Mouse (Mus musculus) heart, postnatal 25 days (tissue): Measurements from ENCODE around the gene Tnr. TPM values are rescaled to one million over a fixed set of nuclear protein-coding genes. Genes with fewer than 3 reads are reported as not detected.

ENCODE experiments used
- DNase-seq: peaks from one replicate; pipeline ENCODE4 v3.0.0; 2022; ENCODE audit warnings: low spot score
- intact Hi-C: fragments of 180-260 bp; cut with DNase I; formaldehyde crosslinking; loops from one replicate; pipeline ENCODE4 v1.15.1; 2025
- total RNA-seq, 2 experiments: library from RNA; stranded (reverse); gene quantifications; 2 replicates each; pipeline ENCODE4 v1.2.3; 2021

Tnr gene
- total RNA-seq, 2 experiments from 2014 or later: 0.21 to 0.28 TPM

DNA sequence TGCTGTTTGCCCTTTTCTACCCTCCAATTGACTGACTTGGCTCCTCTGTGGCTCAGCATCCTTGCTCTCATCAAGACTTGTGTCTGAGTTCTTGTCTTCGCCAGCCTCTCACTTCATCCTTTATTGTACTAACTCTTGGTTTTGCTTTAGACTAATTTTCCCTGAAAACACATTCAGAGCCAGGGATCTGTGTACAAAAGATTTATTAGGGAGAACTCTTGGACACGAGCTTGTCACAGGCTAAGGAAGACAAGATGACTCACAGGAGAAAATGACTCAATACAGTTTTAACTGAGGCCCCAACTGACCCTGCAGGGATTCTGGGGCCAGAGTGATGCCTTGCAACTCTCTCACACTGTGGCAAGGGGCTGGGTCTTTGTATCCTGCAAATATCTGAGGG is 241.3 kb downstream of the Tnr start:
- intact Hi-C loops: no loop called here

DNA sequence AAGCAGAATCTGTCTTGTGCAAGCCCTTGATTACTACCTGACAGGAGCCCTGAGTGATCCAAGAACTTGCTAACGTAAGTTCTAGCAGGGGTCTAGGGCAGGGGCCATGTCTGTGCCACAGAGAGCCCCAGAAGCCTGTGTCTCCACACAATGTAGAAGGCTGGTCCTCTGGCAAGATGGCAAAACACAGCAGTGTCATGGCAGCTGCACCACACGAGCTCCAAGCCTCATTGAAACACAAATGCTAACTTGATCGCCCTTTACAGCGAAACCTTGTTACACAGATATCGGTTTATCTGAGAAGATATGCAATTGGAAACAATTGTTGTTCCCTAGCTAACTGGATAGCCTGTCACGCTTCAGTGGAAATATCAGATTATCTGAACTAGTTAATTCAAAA is 246.4 kb downstream of the Tnr start:
- no peak for DNase-seq
- intact Hi-C loops: no loop called here

More for the DNA sequence above, 241.3 kb downstream of the Tnr start:
- DNase-seq: no peak

DNA sequence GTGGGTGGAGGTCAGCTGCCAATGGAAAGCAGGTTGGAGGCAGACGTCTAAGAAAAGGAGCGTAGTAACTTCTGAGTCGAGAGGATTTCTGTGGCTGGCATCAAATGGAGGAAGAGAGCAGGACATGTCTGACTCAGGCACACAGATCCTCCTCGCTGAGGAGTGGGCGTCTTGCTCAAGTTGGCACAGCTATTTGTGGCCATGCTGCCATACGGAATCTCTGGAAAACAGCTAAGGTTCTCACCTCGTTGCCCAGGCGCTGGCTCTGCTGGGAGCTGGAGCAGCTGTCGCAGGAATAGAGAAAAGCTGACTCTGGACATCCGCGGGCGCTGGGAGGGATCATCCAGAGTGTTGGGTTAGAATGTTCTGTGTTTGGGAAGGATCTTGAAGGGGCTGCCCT is 250.1 kb downstream of the Tnr start:
- intact Hi-C loops: no loop called here
- no peak for DNase-seq

DNA sequence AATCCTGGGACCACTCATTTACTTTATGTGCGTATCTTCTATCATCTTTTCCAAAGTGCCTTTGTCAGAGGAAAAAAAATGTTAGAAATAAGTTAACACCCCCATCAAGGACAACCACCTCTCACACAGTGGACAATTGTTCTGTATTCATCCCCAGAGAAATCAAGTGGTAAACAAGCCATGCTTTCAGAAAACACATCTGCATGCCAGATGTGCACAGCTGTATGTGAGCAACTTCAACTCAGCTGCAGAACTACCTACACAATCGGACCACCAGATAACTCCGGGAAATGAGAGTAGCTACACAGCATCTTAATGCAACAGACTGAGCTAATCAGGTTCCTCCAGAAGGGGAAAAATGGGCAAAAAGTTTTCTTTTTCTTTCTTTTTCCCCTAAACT is 251.6 kb downstream of the Tnr start:
- intact Hi-C loops: no loop called here
- DNase-seq: no peak

DNA sequence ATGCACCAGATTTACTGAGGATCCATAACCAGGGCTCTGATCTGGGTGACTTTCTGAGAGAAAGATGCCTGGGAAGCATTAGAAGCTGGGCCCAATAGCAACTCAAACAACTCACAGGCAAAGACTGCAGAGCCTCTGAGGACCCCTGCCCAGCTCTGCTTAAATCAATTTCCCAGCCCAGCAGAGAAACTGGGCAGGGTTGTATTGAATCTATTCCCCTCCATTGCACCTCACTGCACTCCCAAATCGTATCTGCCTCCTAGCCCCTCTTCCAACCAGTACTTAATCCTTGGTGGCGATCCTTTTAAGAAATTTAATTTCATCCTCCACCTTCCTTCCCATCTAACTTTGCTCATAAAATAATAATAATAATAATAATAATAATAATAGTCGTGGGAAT is 253.5 kb downstream of the Tnr start:
- no peak for DNase-seq
- intact Hi-C loops: no loop called here

DNA sequence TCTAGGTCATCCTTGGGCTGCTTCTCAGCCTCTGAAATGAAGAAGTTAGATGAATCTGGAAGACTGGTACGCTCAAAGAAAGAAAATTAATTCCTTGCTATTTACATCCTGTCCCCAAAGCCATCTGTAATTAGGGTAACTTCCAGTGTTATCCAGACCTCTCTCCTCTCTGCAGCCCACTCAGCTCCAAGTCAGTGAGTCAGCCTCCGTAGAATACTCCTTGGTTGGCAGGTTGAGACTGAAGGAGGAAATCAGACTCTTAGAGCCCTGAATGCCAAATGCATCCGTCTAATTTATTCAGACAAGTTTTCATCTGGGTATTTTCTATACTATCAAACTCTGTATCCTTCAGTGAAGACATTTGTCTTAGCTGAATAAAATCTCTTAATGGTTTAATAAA is 255.9 kb downstream of the Tnr start:
- intact Hi-C loops: no loop called here
- DNase-seq: no peak

DNA sequence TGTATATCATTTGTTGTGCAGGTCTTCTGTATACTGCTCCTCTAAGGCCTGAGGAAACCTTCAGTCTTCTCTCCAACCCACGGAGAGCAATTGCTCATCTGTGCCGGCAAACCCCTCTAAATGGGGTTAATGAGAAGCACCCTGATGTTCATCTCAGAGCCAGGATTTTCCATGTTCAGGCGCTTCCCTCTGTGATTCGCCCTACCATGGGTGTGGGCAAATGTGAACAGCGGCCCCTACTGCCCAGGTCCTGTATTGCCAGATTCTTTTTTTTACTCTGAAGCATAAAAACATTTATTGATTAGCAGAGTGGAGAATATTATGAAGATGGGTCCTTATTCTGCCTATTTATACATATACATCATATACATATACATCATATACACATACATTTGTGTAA is 260.3 kb downstream of the Tnr start:
- no peak for DNase-seq
- intact Hi-C loops: loop anchor here (2.0 to 5.0 kb wide), 3 partner anchors 262 to 395 kb away; partner anchors contain the start of gene Tnr

DNA sequence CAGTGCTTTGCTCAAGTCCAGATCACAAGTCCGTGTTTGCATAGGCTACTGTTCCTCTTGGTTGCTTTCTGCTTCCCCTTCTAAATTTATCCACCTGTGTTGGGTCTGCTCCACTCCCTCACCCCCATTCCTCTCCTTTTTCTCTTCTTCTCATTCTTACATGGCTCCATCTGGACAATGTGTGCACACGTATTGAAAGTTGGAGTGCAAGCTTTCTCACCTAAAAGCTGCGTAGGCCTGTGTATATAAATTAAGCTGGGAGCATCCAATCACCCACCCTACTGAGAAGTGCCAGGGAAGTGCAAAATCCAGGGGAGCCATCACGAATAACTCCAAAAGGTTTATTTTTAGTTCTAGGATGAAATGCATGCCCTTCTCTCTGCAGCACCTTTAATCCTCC is 264.7 kb downstream of the Tnr start:
- no peak for DNase-seq
- intact Hi-C loops: no loop called here

DNA sequence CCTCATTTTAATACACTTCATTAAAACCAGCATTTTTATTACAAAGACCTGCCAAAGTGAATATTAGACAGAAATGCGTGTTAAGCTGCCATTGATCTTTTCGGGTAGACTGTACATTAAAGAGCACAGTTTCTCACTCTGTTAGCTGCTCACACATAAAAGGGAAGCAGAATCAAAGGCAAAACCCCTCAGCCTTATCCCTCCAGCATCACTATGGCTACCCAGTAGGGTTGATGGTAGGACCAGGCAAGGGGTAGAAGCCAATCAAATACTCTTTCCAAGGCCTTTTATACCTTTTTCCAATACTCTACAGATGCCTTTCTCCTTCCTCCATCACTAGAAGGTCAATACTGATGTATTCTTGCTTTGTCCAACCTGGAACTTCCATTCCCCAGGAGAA is 269.0 kb downstream of the Tnr start:
- no peak for DNase-seq
- intact Hi-C loops: no loop called here

DNA sequence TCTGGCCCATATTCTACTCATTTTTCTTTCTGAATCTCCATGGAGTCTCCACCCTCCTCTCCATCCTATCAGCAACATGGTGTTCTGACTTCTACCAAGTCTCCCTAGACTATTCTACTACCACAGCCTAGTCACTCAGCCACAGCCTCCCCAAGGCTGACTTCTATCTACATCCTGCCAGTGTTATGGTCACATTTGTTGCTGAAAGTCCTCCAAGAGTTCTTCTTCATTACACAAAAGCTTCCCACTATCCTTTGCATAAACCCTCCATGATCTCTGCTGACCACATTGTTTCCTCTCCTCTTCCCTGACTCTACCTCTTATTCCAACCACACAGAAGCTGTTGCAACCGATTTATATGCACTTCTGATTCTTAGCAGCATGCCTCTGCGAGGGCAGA is 272.5 kb downstream of the Tnr start:
- intact Hi-C loops: no loop called here
- no peak for DNase-seq

DNA sequence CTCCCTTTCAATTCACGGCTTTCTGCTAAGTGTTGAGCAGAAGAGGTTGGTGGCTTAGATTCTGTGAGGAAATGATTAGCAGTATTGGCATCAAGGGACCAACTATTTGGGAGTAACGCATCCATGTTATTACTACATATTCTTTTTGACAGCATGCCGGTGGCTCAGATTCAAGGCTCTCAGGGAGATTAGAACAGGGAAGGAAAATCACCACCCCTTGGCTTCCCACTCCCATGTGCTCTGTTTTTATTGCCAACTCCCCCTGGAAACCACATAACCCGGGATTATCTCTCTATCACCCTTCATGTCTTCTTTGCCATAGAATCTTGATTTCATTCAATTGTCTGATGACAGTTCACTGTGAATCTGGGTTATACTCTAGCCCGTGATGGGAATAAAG is 276.8 kb downstream of the Tnr start:
- intact Hi-C loops: no loop called here
- no peak for DNase-seq

DNA sequence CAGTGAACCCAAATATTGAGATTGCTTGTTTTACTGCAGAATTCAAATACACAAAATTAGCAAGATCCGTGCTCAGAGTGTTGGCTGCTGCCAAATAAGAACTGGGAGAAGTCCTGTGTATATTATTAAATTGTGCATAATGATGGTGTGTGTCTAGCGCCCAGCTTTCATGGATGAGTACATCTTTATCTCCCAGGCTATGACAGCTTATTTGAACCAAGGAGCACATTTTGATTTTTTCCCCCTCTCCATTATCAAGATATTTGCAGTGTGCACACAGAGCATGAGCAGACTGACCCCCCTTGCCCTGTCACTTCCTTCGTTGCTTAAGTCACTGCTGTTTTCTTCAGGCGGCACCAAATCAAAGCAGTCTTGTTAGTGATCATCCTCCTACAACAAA is 278.2 kb downstream of the Tnr start:
- DNase-seq: no peak
- intact Hi-C loops: no loop called here

DNA sequence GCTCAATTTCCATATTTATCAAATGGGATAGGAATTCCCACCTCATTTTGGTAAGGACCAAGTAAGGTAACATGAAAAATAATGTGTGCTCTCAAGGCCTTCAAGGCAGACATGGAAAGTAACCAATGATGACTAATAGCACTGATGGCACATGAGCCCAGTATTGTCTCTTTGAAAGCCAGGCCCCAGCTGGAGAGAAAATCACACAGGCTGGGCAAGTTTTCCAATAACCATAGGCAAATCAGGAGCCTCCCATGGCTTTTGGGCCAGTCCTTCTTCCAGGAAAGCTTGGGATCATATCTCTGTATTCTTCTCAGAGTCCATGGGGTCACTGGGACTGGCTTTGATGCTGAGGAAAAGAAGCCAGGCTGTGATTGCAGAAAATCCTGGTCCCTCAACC is 280.1 kb downstream of the Tnr start:
- DNase-seq: no peak

DNA sequence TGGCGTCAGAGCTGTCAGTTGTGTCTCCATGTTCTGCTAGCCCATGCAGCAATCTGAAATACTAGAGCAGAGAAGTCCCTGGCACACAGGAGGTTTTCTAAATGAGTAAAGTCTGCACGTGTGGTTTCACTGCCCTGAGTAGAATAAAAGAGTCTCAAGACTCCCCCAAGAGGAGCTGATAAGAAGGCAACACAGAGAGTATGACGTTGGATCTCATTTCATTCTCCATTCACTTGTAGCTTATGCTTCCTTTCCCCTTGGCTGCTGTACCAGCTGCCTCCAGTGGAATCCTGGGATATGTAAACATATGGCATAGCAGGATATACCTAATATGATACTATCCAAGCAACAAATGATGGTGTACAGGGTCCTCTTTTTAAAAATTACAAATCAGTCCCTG is 285.9 kb downstream of the Tnr start:
- intact Hi-C loops: no loop called here
- no peak for DNase-seq

More for the DNA sequence above, 280.1 kb downstream of the Tnr start:
- intact Hi-C loops: no loop called here

DNA sequence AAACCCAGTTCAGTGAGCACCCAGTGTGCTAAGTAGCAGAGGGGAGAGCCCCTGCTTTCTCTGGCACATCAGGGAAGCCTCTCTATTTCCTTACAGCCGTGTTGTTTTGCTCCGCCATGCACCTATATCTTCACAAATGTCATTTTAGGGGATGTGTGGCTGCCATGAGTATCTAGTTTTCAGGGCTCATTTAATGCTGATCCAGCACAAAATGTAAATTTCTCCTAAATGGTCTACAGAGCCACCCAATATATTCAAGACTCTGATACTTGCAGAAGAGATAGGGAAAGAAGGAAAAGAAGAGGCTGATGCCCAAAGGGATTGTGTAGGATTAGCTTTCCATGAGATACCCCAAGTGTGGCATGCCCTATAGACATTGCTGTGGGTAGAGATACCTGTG is 288.2 kb downstream of the Tnr start:
- DNase-seq: no peak
- intact Hi-C loops: loop anchor here (10.0 kb wide), 1 partner anchor 273 kb away; no protein-coding TSS in a partner anchor

DNA sequence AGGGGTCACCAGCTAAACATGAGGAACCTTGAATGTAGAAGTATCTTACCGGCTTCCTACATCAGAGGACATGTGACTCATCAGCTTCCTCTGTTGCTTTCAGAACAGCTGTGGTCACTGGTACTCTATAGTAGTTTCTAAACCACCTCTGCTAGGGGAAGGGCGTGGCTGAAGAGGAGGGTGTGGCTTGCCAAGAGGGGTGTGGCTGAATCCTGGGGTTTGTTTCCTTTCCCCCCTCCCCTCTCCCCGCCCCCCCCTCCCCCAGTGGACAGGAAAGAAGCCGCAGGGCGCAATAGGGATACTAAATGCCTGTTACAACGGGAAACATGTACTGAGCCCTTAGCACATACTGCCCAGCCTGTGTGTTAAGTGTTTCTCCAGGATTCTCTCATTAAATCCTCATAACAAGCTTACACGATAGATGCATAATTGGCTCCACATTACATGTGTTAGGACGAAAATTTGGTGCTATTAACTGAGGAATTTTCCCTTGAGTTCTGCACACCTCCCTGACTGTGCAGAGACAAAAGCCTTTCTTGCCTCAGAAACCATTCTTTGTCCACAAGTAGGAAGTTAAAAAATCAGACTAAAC is 289.3 kb downstream of the Tnr start:
- DNase-seq: no peak
- intact Hi-C loops: loop anchor here (10.0 kb wide), 1 partner anchor 272 kb away; no protein-coding TSS in a partner anchor

DNA sequence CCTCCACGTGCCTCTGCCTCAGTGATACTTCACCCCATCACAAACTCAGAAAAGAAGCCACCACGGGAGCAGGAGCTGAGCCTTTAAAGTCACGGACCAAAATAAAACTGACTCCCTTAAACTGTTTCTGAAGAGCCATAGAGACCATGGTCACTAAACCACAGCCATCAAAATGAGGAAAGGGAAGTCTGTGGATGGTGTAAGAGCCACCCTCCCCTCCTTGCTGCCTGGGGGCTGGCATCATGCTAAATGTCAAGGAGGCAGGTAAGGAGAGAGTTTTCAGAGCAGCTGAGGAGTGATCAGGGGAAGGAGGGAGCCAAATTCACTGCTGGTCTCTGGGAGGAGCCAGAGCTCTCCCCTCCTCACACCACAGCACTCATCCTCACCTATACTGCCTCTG is 290.8 kb downstream of the Tnr start:
- DNase-seq: no peak
- intact Hi-C loops: loop anchor here (10.0 kb wide), 1 partner anchor 270 kb away; no protein-coding TSS in a partner anchor

DNA sequence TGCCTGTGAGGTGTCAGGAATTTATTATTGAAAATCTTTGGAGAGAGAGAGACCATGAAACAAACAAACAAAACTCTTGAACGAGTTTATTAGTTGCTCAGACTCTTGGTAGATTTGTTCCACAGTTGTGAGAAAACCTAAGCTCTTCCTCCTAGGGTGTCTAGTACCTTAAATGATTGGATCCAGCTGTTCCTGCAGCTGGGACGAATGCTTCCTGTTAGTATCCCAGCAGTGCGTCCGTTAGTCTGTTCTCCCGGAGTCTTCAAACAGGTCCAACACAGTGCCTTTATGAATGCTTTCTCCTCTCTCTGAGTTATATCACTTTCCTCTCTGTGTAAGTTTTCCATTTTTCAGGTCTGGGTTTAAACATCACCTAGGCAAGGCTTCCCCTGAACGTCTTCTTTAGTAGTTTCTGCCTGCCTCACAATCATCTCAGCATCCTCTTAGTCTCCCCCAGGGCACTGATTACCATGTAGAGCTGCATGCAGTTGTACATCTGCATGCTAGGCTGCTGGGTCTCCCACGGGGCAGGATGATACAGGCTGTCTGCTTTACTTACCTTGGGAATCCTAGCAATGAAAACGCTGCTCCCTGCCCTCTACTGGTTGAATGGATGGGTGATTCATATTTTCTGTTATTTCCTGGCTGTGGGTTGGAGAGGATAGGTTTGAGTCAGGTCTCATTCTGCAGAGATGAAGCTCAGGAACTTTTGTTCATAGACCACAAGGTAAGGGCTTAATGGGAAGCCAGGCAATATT is 293.2 kb downstream of the Tnr start:
- intact Hi-C loops: loop anchor here (10.0 kb wide), 1 partner anchor 268 kb away; no protein-coding TSS in a partner anchor
- no peak for DNase-seq

DNA sequence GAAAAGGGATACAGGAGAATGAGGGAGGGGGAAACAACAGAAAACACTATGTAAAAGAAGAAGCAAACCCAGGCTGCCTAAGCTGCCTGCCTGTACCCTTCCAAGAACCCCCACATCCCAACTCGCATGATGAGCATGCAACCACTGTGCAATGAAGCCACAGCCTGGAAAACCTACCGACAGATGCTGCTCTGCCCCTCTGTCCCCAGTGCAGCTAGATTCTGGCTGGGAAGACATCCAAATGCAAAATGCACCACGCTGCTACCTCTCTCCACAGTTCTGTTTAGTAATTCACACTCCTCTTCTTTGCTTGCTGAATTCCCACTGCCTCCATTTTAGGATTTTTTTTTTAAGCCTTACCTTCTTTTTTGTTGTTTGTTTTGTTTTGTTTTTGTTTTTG is 295.9 kb downstream of the Tnr start:
- intact Hi-C loops: loop anchor here (10.0 kb wide), 1 partner anchor 265 kb away; no protein-coding TSS in a partner anchor

DNA sequence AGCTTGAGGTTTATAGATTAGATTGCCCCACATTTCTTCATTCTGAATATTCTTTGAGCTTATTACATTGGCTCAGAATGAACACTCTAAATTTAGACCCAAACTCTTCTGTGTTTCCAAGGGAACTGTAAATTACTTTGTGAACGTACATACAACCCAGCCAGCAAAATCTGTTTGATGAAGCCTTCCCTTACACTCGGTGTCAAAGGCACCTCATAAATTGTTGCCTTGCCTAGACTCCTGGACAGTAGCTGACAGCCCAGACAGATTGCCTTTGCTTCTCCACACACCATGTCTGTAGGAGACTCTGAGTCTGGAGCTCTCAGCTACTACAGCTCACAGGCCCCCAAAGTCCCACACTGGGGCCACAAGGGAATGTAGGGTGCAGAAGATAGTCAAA is 298.8 kb downstream of the Tnr start:
- DNase-seq: no peak
- intact Hi-C loops: no loop called here

More for the DNA sequence above, 295.9 kb downstream of the Tnr start:
- DNase-seq: no peak

DNA sequence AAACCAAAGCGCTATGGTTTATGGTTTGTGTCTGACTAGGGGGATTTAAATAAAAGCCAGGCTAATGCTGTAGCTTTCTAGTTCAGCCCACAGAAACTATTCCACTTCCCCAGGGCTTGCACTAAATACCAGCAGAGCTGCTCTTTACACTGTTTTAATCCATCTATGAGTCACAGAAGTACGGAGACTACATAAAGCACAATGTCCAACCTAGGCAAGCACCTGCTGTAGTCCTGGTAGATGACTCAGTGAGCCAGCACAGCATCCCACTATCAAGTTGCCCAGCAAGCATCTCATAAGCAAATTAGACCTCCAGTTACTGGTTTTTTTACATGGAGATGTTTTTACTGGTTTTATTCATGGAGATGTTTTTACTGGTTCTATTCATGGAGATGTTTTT is 305.0 kb downstream of the Tnr start:
- DNase-seq: no peak
- intact Hi-C loops: no loop called here

DNA sequence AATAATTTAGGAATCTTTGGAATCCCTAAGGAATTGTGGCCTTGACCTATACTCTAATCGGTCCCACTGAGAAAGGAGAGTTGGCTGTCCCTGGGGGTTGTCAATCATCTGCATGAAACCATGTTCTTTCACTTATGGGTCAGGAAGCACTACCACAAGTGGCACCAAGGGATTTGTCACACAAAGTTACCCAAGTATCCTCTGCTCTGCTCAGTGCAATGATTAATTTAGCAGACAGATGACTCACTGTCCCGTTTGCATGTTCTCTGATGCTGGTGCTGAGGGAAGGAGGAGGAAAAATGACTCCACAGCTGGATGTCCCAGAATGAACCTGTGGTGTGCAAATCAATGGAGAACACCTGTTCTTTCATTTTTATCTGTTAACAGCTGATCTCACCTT is 309.6 kb downstream of the Tnr start:
- intact Hi-C loops: no loop called here
- DNase-seq: no peak
